Mouse (Mus musculus) layer of hippocampus, adult 9-10 months (tissue): Measurements from ENCODE around the gene Tenm4.

ENCODE experiments used
- DNase-seq: peaks from one replicate; pipeline ENCODE4 v3.0.0; 2022; ENCODE audit warnings: low spot score

Tenm4 gene

GRCm38 (mm10) chr7:96242328-96243185 lies 71.5 kb downstream of the Tenm4 start:
- no peak for DNase-seq

GRCm38 (mm10) chr7:96244796-96245195 lies 73.8 kb downstream of the Tenm4 start:
- no peak for DNase-seq

- no peak for DNase-seq
Measured at GRCm38 (mm10) chr7:96259630-96260029, 88.6 kb downstream of the Tenm4 start.

GRCm38 (mm10) chr7:96262182-96262581 lies 91.1 kb downstream of the Tenm4 start:
- DNase-seq = no peak

- DNase-seq = no peak
Measured at GRCm38 (mm10) chr7:96265941-96266340, 94.9 kb downstream of the Tenm4 start.

GRCm38 (mm10) chr7:96267266-96267665 lies 96.2 kb downstream of the Tenm4 start:
- DNase-seq = no peak

- DNase-seq = no peak
Measured at GRCm38 (mm10) chr7:96270684-96271083, 99.6 kb downstream of the Tenm4 start.

- no peak for DNase-seq
Measured at GRCm38 (mm10) chr7:96272068-96272467, 101.0 kb downstream of the Tenm4 start.

- no peak for DNase-seq
Measured at GRCm38 (mm10) chr7:96274486-96274885, 103.4 kb downstream of the Tenm4 start.

GRCm38 (mm10) chr7:96277550-96277949 lies 106.5 kb downstream of the Tenm4 start:
- DNase-seq = no peak

- DNase-seq = no peak
Measured at GRCm38 (mm10) chr7:96278378-96278777, 107.3 kb downstream of the Tenm4 start.

GRCm38 (mm10) chr7:96280795-96281194 lies 109.7 kb downstream of the Tenm4 start:
- no peak for DNase-seq

GRCm38 (mm10) chr7:96290576-96290975 lies 119.5 kb downstream of the Tenm4 start:
- DNase-seq = peak; percentile 63

GRCm38 (mm10) chr7:96295959-96296358 lies 124.9 kb downstream of the Tenm4 start:
- DNase-seq = no peak

GRCm38 (mm10) chr7:96300826-96301397 lies 129.9 kb downstream of the Tenm4 start:
- DNase-seq = no peak

GRCm38 (mm10) chr7:96301813-96302212 lies 130.8 kb downstream of the Tenm4 start:
- no peak for DNase-seq

- DNase-seq = no peak
Measured at GRCm38 (mm10) chr7:96303963-96304362, 132.9 kb downstream of the Tenm4 start.

- no peak for DNase-seq
Measured at GRCm38 (mm10) chr7:96305382-96305935, 134.4 kb downstream of the Tenm4 start.

- DNase-seq = no peak
Measured at GRCm38 (mm10) chr7:96308106-96308505, 137.1 kb downstream of the Tenm4 start.

- no peak for DNase-seq
Measured at GRCm38 (mm10) chr7:96329343-96329742, 158.3 kb downstream of the Tenm4 start.

- no peak for DNase-seq
Measured at GRCm38 (mm10) chr7:96331186-96331585, 160.1 kb downstream of the Tenm4 start.

- no peak for DNase-seq
Measured at GRCm38 (mm10) chr7:96334361-96334760, 163.3 kb downstream of the Tenm4 start.

GRCm38 (mm10) chr7:96336376-96336775 lies 165.3 kb downstream of the Tenm4 start:
- DNase-seq = no peak
